Comparison of ENCODE assay signal across 13 mouse cellular contexts in genomic region chr12:70277071-70277939, GRCm38 (mm10). TPM values are rescaled to one million over a fixed set of nuclear protein-coding genes. Genes with fewer than 3 reads are reported as not detected.
DNase-seq lines count a peak whose midpoint lies in the region; ATAC-seq and TF ChIP-seq lines count a peak whose summit lies in the region.
"Had no signal": no experiment of that assay in that cellular context is flagged by ENCODE, and none has a peak within 500 bp of the region (broad histone marks: within the 10 kb centered on the region; RNA-seq: fewer than 3 reads in every experiment).

No protein-coding gene starts in this region.

- no peak overlapping the region for H3K27ac ChIP-seq in heart, postnatal 0 days (ENCODE audit: low read depth)
- no peak overlapping the region for H3K27ac ChIP-seq in heart, embryonic 10.5 days
- H3K27ac ChIP-seq in midbrain, embryonic 10.5 days (replicated peaks): 0 out of 2 replicates have a peak overlapping the region, but pooled peaks have one; percentile 7
- no peak overlapping the region for H3K27ac ChIP-seq in midbrain, embryonic 16.5 days (ENCODE audit: low read length)
- peak overlapping the region; percentile 22; the same call in 1 of the 2 replicates for H3K27ac ChIP-seq in forebrain, embryonic 14.5 days (ENCODE audit: low read depth, low read length)
- no peak overlapping the region for H3K27ac ChIP-seq in liver, embryonic 11.5 days (ENCODE audit: low read depth, low read length)
- H3K27ac ChIP-seq: hindbrain, embryonic 14.5 days; limb, embryonic 10.5 days; stomach, postnatal 0 days had no signal

- DNase-seq in heart, postnatal 0 days (ENCODE audit: low spot score): no peak
- no peak for DNase-seq in heart, embryonic 10.5 days (ENCODE audit: low spot score)
- DNase-seq in midbrain, embryonic 10.5 days (ENCODE audit: low spot score): no peak
- DNase-seq in forebrain, embryonic 14.5 days (ENCODE audit: low spot score): peak; percentile 58
- DNase-seq in liver, embryonic 11.5 days (ENCODE audit: low spot score): no peak
- DNase-seq: gastrocnemius, postnatal 36 days; lung, adult 2 months; thymus, postnatal 36 days had no signal

- no peak overlapping the region for H3K4me2 ChIP-seq in heart, postnatal 0 days (ENCODE audit: low read depth, low read length)
- H3K4me2 ChIP-seq in midbrain, embryonic 16.5 days (ENCODE audit: low read length): no peak overlapping the region
- H3K4me2 ChIP-seq in forebrain, embryonic 14.5 days (ENCODE audit: low read length): no peak overlapping the region
- H3K4me2 ChIP-seq in liver, embryonic 11.5 days: no peak overlapping the region
- H3K4me2 ChIP-seq: hindbrain, embryonic 14.5 days had no signal

- TF ChIP-seq EP300 in heart, postnatal 0 days (IDR thresholded peaks at IDR 0.05; ENCODE audit: low read depth): no peak

- H3K9ac ChIP-seq in heart, postnatal 0 days (replicated peaks; ENCODE audit: low read depth, low read length): no peak overlapping the region
- no peak overlapping the region for H3K9ac ChIP-seq in midbrain, embryonic 16.5 days (ENCODE audit: low read depth, low read length)
- no peak overlapping the region for H3K9ac ChIP-seq in forebrain, embryonic 14.5 days (ENCODE audit: low read length)
- H3K9ac ChIP-seq in liver, embryonic 11.5 days (ENCODE audit: low read depth, low read length): no peak overlapping the region
- H3K9ac ChIP-seq: hindbrain, embryonic 14.5 days had no signal

- no peak overlapping the region for H3K4me3 ChIP-seq in heart, postnatal 0 days (ENCODE audit: low read depth, low read length)
- H3K4me3 ChIP-seq in heart, embryonic 10.5 days: no peak overlapping the region
- H3K4me3 ChIP-seq in midbrain, embryonic 10.5 days: no peak overlapping the region
- no peak overlapping the region for H3K4me3 ChIP-seq in midbrain, embryonic 16.5 days (ENCODE audit: low read depth, low read length)
- H3K4me3 ChIP-seq in forebrain, embryonic 14.5 days (ENCODE audit: low read depth, low read length): no peak overlapping the region
- H3K4me3 ChIP-seq in liver, embryonic 11.5 days (ENCODE audit: low read depth, low read length): no peak overlapping the region
- H3K4me3 ChIP-seq: limb, embryonic 10.5 days had no signal

- H3K4me1 ChIP-seq in heart, postnatal 0 days (ENCODE audit: control insufficient read depth, insufficient read depth): 0 out of 2 replicates have a peak, but pooled peaks cover 12% of the 10 kb centered on the region
- H3K4me1 ChIP-seq in heart, embryonic 10.5 days: peaks cover 21% of the 10 kb centered on the region
- H3K4me1 ChIP-seq in midbrain, embryonic 10.5 days: no peaks in the 10 kb centered on the region; the same call in 1 of the 2 replicates
- H3K4me1 ChIP-seq in midbrain, embryonic 16.5 days (ENCODE audit: control insufficient read depth, insufficient read depth, low read length): 0 out of 2 replicates have a peak, but pooled peaks cover 2% of the 10 kb centered on the region
- no peaks in the 10 kb centered on the region for H3K4me1 ChIP-seq in forebrain, embryonic 14.5 days (ENCODE audit: control insufficient read depth, insufficient read depth, low read length)
- H3K4me1 ChIP-seq in liver, embryonic 11.5 days (replicated peaks; ENCODE audit: control insufficient read depth, insufficient read depth, low read length): no peaks in the 10 kb centered on the region

- 64% methylated on average over 12 of the region's 12 CpGs for WGBS in heart, postnatal 0 days
- 72% methylated on average over 12 of the region's 12 CpGs for WGBS in heart, embryonic 10.5 days
- 82% methylated on average over 12 of the region's 12 CpGs for WGBS in midbrain, embryonic 10.5 days
- WGBS in midbrain, embryonic 16.5 days: 71% methylated on average over 12 of the region's 12 CpGs
- 61% methylated on average over 12 of the region's 12 CpGs for WGBS in forebrain, embryonic 14.5 days
- WGBS in liver, embryonic 11.5 days: 65% methylated on average over 12 of the region's 12 CpGs

- ATAC-seq in heart, postnatal 0 days (ENCODE audit: insufficient read depth, low read depth): peak; percentile 36; the same call in 1 of the 2 replicates
- ATAC-seq in midbrain, embryonic 16.5 days: no peak
- peak; percentile 87 for ATAC-seq in forebrain, embryonic 14.5 days
- ATAC-seq in liver, embryonic 11.5 days (replicated peaks; ENCODE audit: low FRiP score): peak; percentile 65; the same call in 1 of the 2 replicates
- ATAC-seq in erythroid progenitor cell, adult 5-6 weeks (replicated peaks; ENCODE audit: low FRiP score, poor library complexity, severe bottlenecking): no peak

- H3K27me3 ChIP-seq in heart, postnatal 0 days (ENCODE audit: control insufficient read depth, insufficient read depth, low read length): no peaks in the 10 kb centered on the region
- no peaks in the 10 kb centered on the region for H3K27me3 ChIP-seq in heart, embryonic 10.5 days (ENCODE audit: insufficient read depth, poor library complexity, severe bottlenecking)
- no peaks in the 10 kb centered on the region; the same call in 1 of the 2 replicates for H3K27me3 ChIP-seq in midbrain, embryonic 10.5 days (ENCODE audit: low read depth, poor library complexity, severe bottlenecking)
- H3K27me3 ChIP-seq in midbrain, embryonic 16.5 days (ENCODE audit: control insufficient read depth, insufficient read depth, low read depth, low read length): no peaks in the 10 kb centered on the region
- no peaks in the 10 kb centered on the region for H3K27me3 ChIP-seq in forebrain, embryonic 14.5 days (replicated peaks; ENCODE audit: control insufficient read depth, insufficient read depth, low read length)
- no peaks in the 10 kb centered on the region for H3K27me3 ChIP-seq in liver, embryonic 11.5 days (replicated peaks; ENCODE audit: control insufficient read depth, insufficient read depth, low read length)

- no peaks in the 10 kb centered on the region for H3K9me3 ChIP-seq in heart, postnatal 0 days (replicated peaks; ENCODE audit: control insufficient read depth, low read length)
- no peaks in the 10 kb centered on the region for H3K9me3 ChIP-seq in heart, embryonic 10.5 days
- no peaks in the 10 kb centered on the region for H3K9me3 ChIP-seq in midbrain, embryonic 10.5 days (replicated peaks)
- H3K9me3 ChIP-seq in midbrain, embryonic 16.5 days (replicated peaks; ENCODE audit: control insufficient read depth, low read length, poor library complexity, severe bottlenecking): no peaks in the 10 kb centered on the region
- H3K9me3 ChIP-seq in forebrain, embryonic 14.5 days (replicated peaks; ENCODE audit: control insufficient read depth, low read length): no peaks in the 10 kb centered on the region
- no peaks in the 10 kb centered on the region for H3K9me3 ChIP-seq in liver, embryonic 11.5 days (ENCODE audit: control insufficient read depth, low read length)
- H3K9me3 ChIP-seq: limb, embryonic 10.5 days had no signal

- TF ChIP-seq CTCF in heart, postnatal 0 days (IDR thresholded peaks at IDR 0.05; ENCODE audit: low read depth): no peak

- H3K36me3 ChIP-seq in heart, postnatal 0 days (replicated peaks; ENCODE audit: control insufficient read depth, insufficient read depth, low read length): no peaks in the 10 kb centered on the region
- H3K36me3 ChIP-seq in heart, embryonic 10.5 days: no peaks in the 10 kb centered on the region
- peaks cover 49% of the 10 kb centered on the region for H3K36me3 ChIP-seq in midbrain, embryonic 10.5 days
- peaks cover 21% of the 10 kb centered on the region for H3K36me3 ChIP-seq in midbrain, embryonic 16.5 days (ENCODE audit: control insufficient read depth, insufficient read depth, low read length)
- H3K36me3 ChIP-seq in forebrain, embryonic 14.5 days (ENCODE audit: control insufficient read depth, insufficient read depth, low read length): peaks cover 4% of the 10 kb centered on the region; the same call in 1 of the 2 replicates
- H3K36me3 ChIP-seq in liver, embryonic 11.5 days (ENCODE audit: control insufficient read depth, insufficient read depth, low read length): no peaks in the 10 kb centered on the region
- H3K36me3 ChIP-seq: limb, embryonic 10.5 days had no signal

RNA-seq across cellular contexts. Expression of gene Pygl, which starts 46.0 kb away (rescaled TPM):
- 43.2 and 58.9 TPM in 2 replicates for total RNA-seq in heart, postnatal 0 days (2014; rRNA removed; ENCODE audit: low replicate concordance)
- 28.5 and 31.6 TPM in 2 replicates for polyA plus RNA-seq in heart, postnatal 0 days (2015; fragmentation: Nextera tagmentation; extraction: Ambion mirVana)
- 30.3 and 42.6 TPM in 2 replicates for polyA plus RNA-seq in heart, embryonic 10.5 days (2016; fragmentation: Nextera tagmentation; extraction: Ambion mirVana)
- polyA plus RNA-seq in midbrain, embryonic 10.5 days (2016; fragmentation: Nextera tagmentation; extraction: Ambion mirVana): 9.7 and 10.9 TPM in 2 replicates
- 8.0 and 8.9 TPM in 2 replicates for polyA plus RNA-seq in midbrain, embryonic 16.5 days (2015; fragmentation: Nextera tagmentation; extraction: Ambion mirVana)
- polyA plus RNA-seq in forebrain, embryonic 14.5 days (2014; fragmentation: Nextera tagmentation; extraction: Ambion mirVana): 4.9 and 6.1 TPM in 2 replicates
- 29.8 and 36.2 TPM in 2 replicates for polyA plus RNA-seq in liver, embryonic 11.5 days (2014; fragmentation: Nextera tagmentation; extraction: Ambion mirVana)
- total RNA-seq in erythroid progenitor cell, adult 5-6 weeks (2015; ENCODE audit: low replicate concordance): 20.5 and 22.2 TPM in 2 replicates
- 29.8 and 31.7 TPM in 2 replicates for total RNA-seq in erythroid progenitor cell, adult 5-6 weeks (2017; ENCODE audit: low replicate concordance)

Comparison
In these comparisons a context has a peak if more than half of its experiments do, and no peak if none do; other contexts are left out.
1. H3K27ac ChIP-seq: peak in midbrain, embryonic 10.5 days (single experiment) and forebrain, embryonic 14.5 days (single experiment); none in heart, postnatal 0 days (single experiment), heart, embryonic 10.5 days (single experiment), midbrain, embryonic 16.5 days (single experiment) and liver, embryonic 11.5 days (single experiment).
2. ATAC-seq: peak in heart, postnatal 0 days (single experiment), forebrain, embryonic 14.5 days (single experiment) and liver, embryonic 11.5 days (single experiment); none in midbrain, embryonic 16.5 days (single experiment) and erythroid progenitor cell, adult 5-6 weeks (single experiment).